Mouse (Mus musculus) E14TG2a.4 (cell line): Measurements from ENCODE around the gene Vps33b.

Source experiments
- CTCF ChIP-seq: conservative IDR thresholded peaks from 2 replicates; pipeline ENCODE4 v1.5.1; 2014; ENCODE audit warnings: low read length
- NANOG ChIP-seq: IDR thresholded peaks from 2 replicates; pipeline ENCODE4 v1.6.1; 2014; ENCODE audit warnings: borderline replicate concordance, low read length, mixed read lengths
- POU5F1 ChIP-seq: IDR thresholded peaks from 2 replicates; pipeline ENCODE4 v1.6.1; 2014; ENCODE audit warnings: low read length, borderline replicate concordance

DNA sequence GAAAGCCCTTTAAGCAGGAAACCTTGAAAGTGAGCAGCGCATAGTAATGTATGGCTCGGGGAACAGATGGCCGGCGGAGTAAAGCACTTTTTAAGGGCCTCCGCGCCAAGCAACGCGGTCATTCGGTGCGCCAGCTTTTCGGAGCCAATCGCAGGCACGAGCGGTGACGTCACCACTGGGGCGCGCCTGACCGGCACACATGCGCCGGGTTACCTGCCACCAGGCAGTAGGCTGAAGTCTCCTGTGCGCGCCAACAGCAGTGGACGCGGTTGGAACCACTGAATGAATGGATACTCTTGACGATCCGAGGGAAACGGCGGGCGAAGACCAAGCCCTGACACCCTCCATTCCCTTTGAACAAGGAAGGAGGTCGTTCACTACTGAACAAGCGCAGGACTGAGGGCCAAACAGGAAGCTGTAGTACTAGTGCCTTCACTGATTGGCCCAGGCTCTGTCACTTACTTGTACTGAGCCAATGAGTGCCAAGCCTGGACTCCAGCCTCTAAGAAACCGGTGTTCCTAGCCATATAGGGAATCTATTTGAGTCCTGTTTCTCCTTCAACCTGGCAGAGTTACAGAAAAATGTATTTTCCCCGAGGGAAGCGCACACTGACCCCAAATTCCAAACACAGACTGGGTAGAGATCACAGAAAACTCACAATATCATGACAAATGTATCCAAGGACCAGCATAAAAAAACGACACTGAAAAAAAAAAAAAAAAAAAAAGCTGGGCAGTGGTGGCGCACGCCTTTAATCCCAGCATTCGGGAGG lies 54.8 kb downstream of the Vps33b start, which contains the start of gene Rccd1:
- no peak for TF ChIP-seq CTCF
- no peak for TF ChIP-seq POU5F1
- TF ChIP-seq NANOG = no peak
